Mouse (Mus musculus): ENCODE measurements around the gene Fst.
A peak's percentile ranks its signal among the peaks of the same experiment; 100 is the strongest.

The Fst gene

GRCm38 (mm10) chr13:114458886-114459700 lies at the start of gene Fst:
Gene Fst (minus strand): TSS chr13:114458951.
- peak; percentile 17 for DNase-seq

GRCm38 (mm10) chr13:114493826-114494225 lies 35.1 kb upstream of the Fst start:
- no peak for DNase-seq

DNA sequence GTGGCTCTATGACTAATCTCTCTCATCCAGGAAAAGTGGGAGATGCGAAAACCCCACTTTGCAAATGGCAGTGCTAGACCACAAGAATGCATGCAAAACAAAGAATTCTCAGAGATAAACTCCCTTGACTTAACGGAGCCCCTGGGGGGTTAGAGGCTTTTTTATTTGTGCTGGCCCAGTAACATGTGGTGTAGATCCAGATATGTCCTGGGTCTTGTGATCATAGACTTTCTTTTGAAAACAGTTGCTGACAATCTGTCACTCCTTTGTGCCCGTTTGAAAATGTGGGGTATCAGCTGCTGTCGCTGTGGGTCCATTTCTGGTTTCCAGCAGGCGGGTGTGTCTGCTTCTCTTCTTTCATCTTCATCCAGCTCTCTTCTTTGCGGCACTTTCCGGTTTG lies 29.4 kb upstream of the Fst start:
- DNase-seq = no peak

- no peak for DNase-seq
Measured at GRCm38 (mm10) chr13:114478329-114478728, 19.6 kb upstream of the Fst start.

DNA sequence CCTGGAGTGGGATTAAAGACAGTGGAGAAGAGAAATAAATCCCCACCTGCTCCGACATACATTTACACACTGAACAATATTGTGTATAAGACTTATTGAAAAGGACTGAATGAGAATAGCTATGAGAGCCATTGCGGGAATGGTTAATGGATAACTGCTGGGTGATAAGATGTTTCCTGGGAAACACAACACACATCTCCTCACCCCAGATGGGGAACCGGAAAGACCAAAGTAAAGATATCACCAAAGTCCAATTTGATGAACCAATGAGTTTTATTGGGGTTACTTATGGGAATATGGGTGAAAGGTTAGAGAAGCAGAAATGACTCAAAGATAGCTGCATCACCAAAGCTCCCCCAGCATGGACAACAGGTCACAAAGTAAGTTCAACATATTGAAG lies 11.2 kb upstream of the Fst start:
- no peak for DNase-seq

GRCm38 (mm10) chr13:114466269-114466919 lies 7.6 kb upstream of the Fst start:
- DNase-seq = no peak

DNA sequence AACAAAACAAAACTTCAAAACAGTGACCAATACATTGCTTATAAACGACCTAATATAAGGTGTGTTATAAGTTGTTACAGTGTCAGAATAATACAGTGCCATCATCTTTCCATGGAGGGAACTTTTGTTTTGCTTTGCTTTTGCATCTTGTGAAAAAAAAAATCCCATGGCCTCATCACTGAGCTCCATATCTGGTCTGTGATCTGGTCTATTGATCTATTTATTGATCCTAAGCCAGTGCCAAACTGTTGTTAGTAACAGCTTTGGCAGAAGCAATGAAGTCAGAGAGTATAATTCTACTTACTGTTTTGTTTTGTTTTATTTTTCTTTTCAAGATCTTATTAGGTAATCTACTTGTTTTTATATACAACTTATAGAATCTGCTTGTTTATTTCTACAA lies 6.6 kb upstream of the Fst start:
- DNase-seq = no peak

GRCm38 (mm10) chr13:114464824-114465223 lies 6.1 kb upstream of the Fst start:
- DNase-seq = no peak

DNA sequence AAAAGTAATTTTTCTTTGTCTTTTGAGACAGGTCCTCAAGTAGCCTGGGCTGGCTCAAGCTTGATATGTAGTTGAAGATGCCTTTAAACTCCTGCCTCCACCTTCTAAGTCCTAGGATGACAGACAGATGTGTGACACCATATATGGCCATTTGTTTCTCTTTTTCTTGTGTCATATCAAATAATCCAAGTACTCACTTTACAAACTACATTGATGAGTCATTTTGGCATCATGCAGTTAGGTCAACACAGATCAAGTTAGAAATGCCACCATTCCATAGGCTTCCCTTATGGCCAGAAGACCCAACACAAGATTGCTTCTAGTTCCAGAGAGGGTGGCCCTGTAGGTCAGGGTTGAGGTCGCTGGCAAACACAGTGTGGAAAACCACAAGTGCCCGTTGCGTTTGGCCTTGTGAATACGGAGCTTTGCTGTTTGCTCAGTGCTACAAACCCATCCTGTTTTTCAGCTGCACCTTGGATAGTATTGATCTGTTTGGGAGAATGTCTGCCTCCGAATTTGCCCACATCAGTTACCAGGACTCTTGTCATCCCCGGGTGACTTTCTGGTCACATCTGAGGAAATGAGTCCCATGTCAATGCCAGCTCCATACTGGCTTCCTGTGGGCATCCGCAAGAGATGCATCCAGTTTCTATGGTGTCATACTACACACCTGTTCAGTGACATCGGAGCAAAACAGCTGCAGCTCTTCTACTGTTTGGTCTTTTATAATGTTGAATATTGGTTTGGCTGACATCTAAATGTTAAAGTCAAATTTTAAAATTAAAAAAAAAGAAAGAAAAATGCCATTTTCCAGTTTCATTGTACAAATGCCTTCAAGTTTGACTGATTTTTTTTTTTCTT lies 4.0 kb upstream of the Fst start:
- DNase-seq = no peak

DNA sequence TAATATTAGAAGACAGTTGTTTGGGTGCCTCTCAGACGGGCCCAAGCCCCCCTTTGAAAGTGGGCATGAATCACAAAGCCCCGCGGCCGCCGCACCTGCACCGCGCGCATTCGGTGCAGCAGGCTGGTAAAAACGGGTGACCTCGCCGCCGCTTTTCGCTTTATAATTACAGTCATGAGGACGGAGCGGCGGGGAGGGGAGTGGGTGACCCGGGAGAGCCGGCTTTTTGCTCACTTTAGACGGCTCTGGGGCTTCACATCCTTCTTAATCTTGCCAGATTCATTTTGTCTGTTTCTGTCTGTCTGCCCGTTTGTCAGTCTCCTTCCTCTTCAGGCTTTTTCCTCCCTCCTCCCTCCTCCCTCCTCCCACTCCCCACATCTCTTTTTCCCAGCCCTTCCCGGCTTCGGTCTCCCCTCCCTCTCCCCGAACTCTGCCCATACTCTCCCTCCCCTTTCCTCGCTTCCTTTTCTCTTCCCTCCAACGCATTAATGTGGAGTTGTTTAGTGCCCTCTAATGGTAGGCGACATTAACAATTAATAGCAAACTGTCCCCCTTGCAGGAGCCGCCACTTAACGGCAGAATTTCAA lies 1.6 kb upstream of the Fst start:
- peak; percentile 14 for DNase-seq

DNA sequence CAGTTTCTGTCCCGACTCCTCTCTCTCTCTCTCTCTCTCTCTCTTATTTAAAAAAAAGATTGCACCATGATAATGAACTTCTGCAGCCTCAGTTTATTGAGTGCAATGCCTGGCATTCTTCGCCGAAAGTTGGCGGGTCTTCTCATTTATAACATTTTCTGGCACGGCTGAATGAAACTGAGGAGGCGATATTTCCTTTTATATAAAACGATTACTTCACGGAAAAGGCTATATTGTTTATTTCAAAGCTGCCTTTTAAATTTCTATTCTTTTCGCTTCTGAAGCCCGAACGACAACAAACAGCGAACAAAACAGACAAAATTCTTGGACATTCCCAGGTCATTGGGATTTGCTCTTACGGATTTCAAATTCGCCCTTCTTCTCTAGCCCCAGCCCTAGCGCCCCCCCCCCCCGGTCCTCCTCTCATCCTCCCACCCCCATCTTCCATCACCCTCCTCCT lies 980 bp upstream of the Fst start:
- DNase-seq = no peak

GRCm38 (mm10) chr13:114458291-114458885 lies 363 bp downstream of the Fst start:
- DNase-seq = peak; percentile 43

GRCm38 (mm10) chr13:114457567-114458120 lies 1.1 kb downstream of the Fst start:
- DNase-seq = no peak

GRCm38 (mm10) chr13:114456766-114457566 lies 1.8 kb downstream of the Fst start:
- DNase-seq = peak; percentile 22

DNA sequence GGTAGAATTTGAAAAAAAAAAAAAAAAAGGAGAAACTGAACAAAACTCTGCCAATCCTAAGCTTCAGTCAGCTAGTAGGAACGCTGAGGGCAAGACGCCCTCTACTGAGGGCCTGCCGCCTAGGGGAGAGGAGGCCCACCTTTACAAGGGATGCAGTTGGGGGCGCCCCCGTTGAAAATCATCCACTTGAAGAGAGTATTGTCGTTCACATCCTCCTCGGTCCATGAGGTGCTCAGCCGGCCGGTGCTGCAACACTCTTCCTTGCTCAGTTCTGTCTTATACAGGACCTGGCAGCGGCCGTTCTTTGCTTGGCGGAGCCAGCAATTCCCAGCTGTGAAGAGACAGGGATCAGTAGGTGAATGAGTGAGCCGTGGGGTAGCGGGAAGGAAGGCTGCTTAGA lies 2.5 kb downstream of the Fst start:
- DNase-seq = peak; percentile 33

DNA sequence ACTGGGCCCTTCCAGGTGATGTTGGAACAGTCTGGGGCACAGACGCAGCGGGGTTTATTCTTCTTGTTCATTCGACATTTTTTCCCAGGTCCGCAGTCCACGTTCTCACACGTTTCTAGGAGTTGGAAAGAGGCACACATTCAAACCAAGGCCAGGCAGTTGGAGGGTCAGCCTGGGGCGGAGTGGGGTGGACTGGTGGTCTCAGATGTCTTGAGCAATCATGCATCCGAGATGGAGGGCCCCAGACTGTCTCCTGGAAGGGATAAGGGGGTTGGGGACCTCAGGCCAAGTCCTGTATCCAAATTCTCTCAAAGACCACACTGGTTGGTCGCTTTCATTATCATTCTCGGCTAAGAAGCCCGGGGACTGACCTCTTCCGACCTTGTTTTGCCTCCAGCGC lies 3.0 kb downstream of the Fst start:
- DNase-seq = no peak

GRCm38 (mm10) chr13:114447213-114447612 lies 11.5 kb downstream of the Fst start:
- no peak for DNase-seq

- DNase-seq = no peak
Measured at GRCm38 (mm10) chr13:114432491-114432890, 26.3 kb downstream of the Fst start.

GRCm38 (mm10) chr13:114425230-114425629 lies 33.5 kb downstream of the Fst start:
- no peak for DNase-seq

- DNase-seq = no peak
Measured at GRCm38 (mm10) chr13:114420235-114420634, 38.5 kb downstream of the Fst start.

DNA sequence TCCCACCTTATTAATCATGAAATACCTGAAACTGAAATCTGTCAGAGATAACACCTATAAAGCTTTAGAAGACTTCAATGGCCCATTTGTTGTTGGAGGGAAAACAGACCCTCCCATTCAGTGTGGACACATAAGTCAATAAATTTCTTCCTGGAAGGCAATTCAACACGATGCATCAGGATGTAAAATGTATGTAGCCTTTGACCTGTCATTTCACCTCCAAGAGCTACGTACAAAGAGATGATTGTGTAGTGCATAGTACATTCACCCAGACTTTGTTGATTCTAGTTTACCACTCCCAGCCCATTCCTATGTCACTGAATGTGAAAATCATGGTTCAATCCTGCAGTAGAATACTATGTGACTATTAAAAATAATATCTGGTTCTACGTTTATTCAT lies 39.4 kb downstream of the Fst start:
- DNase-seq = no peak

All from kidney, adult 18-20 months (tissue).